Mouse (Mus musculus): ENCODE measurements around the gene Gm21974. TPM values are rescaled to one million over a fixed set of nuclear protein-coding genes. Genes with fewer than 3 reads are reported as not detected.

Gm21974 gene
- polyA plus RNA-seq, 1 experiment, result not detected

Other genes starting within 250 kb of the Gm21974 start
- gene Bcl7c, start 186.5 kb downstream of the Gm21974 start, polyA plus RNA-seq (2012; rRNA removed), result 23.3 and 25.7 TPM in 2 replicates
- gene Ctf1, start 182.7 kb downstream of the Gm21974 start, polyA plus RNA-seq (2012; rRNA removed), result 6.0 and 6.4 TPM in 2 replicates
- gene Ctf2, start 163.3 kb downstream of the Gm21974 start, polyA plus RNA-seq (2012; rRNA removed), result not detected in 2 replicates
- 58.3 and 62.6 TPM in 2 replicates for gene Fbxl19, start 150.9 kb downstream of the Gm21974 start, polyA plus RNA-seq (2012; rRNA removed)
- 19.9 and 20.6 TPM in 2 replicates for gene Orai3, start 125.6 kb downstream of the Gm21974 start, polyA plus RNA-seq (2012; rRNA removed)
- 20.2 and 21.8 TPM in 2 replicates for gene Setd1a, start 118.8 kb downstream of the Gm21974 start, polyA plus RNA-seq (2012; rRNA removed)
- 0.06 TPM in 1 of 2 replicates, not detected in the other for gene Gm49388, start 109.8 kb downstream of the Gm21974 start, polyA plus RNA-seq (2012; rRNA removed)
- 15.7 and 17.3 TPM in 2 replicates for gene Hsd3b7, start 94.8 kb downstream of the Gm21974 start, polyA plus RNA-seq (2012; rRNA removed)
- 121 and 127 TPM in 2 replicates for gene Stx4a, start 71.2 kb downstream of the Gm21974 start, polyA plus RNA-seq (2012; rRNA removed)
- gene Stx1b, start 70.9 kb downstream of the Gm21974 start, polyA plus RNA-seq (2012; rRNA removed), result 374 and 443 TPM in 2 replicates
- gene Zfp646, start 19.2 kb downstream of the Gm21974 start, polyA plus RNA-seq (2012; rRNA removed), result 16.0 TPM in 2 replicates
- 13.9 and 15.1 TPM in 2 replicates for gene Zfp668, start 18.6 kb downstream of the Gm21974 start, polyA plus RNA-seq (2012; rRNA removed)
- gene Prss53, start 4.5 kb downstream of the Gm21974 start, polyA plus RNA-seq (2012; rRNA removed), result 4.7 and 5.2 TPM in 2 replicates
- 54.6 and 68.7 TPM in 2 replicates for gene Vkorc1, start 163 bp upstream of the Gm21974 start, polyA plus RNA-seq (2012; rRNA removed)
- gene Bckdk, start 8.6 kb upstream of the Gm21974 start, polyA plus RNA-seq (2012; rRNA removed), result 50.4 and 51.0 TPM in 2 replicates
- gene Kat8, start 17.1 kb upstream of the Gm21974 start, polyA plus RNA-seq (2012; rRNA removed), result 37.3 and 39.1 TPM in 2 replicates
- 0.36 and 0.86 TPM in 2 replicates for gene Prss8, start 34.6 kb upstream of the Gm21974 start, polyA plus RNA-seq (2012; rRNA removed)
- gene Prss36, start 51.3 kb upstream of the Gm21974 start, polyA plus RNA-seq (2012; rRNA removed), result 14.0 and 15.0 TPM in 2 replicates
- 446 and 481 TPM in 2 replicates for gene Fus, start 72.0 kb upstream of the Gm21974 start, polyA plus RNA-seq (2012; rRNA removed)
- gene Pycard, start 98.4 kb upstream of the Gm21974 start, polyA plus RNA-seq (2012; rRNA removed), result 7.5 and 10.1 TPM in 2 replicates
- gene Trim72, start 108.5 kb upstream of the Gm21974 start, polyA plus RNA-seq (2012; rRNA removed), result 2.5 and 2.8 TPM in 2 replicates
- 9.4 and 14.6 TPM in 2 replicates for gene Itgam, start 167.2 kb upstream of the Gm21974 start, polyA plus RNA-seq (2012; rRNA removed)
- 0.02 TPM in 1 of 2 replicates, not detected in the other for gene Gm49368, start 167.2 kb upstream of the Gm21974 start, polyA plus RNA-seq (2012; rRNA removed)
- gene Itgax, start 234.1 kb upstream of the Gm21974 start, polyA plus RNA-seq (2012; rRNA removed), result 0.30 and 0.32 TPM in 2 replicates

All from frontal cortex, adult 2 months (tissue).